Mouse (Mus musculus) frontal cortex, postnatal 36 days (tissue): ENCODE measurements around the gene Unc5b.

Source experiments
- DNase-seq, 2 experiments: peaks; one replicate each; pipeline ENCODE4 v3.0.0; 2022; ENCODE audit warnings: low spot score in 2 of 2

Unc5b gene

GRCm38 (mm10) chr10:60821311-60821710 lies 10.1 kb downstream of the Unc5b start:
- DNase-seq, result no peak

DNA sequence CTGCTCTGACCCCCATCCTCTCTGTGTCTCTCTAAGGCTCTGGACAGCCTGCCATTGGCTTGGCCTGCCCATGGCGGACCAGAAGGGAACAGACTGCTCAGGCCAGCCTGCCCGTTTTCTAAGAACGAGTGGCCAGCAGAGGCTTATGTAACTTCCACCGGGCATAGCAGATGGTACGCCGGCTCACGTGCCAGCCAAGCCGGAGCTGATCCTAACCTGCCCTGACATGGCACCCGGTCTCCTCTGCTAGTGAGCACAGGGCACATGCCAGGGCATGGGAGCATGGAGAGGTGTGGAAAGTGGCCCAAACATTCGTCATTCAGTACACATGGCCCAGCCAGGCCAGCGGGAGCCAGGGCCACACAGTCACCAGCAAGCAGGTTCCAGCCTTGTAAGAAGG lies 10.8 kb downstream of the Unc5b start:
- DNase-seq, result no peak

GRCm38 (mm10) chr10:60819654-60820192 lies 11.7 kb downstream of the Unc5b start:
- DNase-seq, result no peak

DNA sequence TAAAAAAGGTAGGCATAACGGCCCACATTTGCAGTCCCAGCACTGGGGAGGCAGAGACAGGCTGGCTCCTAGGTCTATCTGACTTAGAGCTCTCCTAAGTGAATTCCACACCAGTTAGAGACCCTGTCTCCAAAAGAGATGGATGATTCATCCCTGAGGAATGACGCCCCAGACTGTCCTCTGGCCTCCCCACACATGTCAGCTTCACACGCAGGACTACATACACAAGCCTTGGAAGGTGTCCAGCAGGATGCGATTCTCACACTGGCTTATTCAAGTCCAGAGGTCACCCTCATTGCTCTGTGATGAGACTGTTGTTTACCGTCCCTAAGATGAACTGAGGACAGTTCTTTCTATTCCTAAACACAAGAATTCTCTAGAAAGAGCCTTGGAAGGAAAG lies 12.2 kb downstream of the Unc5b start:
- DNase-seq, result no peak

GRCm38 (mm10) chr10:60818708-60819107 lies 12.7 kb downstream of the Unc5b start:
- no peak for DNase-seq

GRCm38 (mm10) chr10:60817868-60818267 lies 13.5 kb downstream of the Unc5b start:
- no peak for DNase-seq

- peak in 1 of 2 experiments; percentile 65 for DNase-seq
Observed at GRCm38 (mm10) chr10:60816872-60817648, 14.3 kb downstream of the Unc5b start.

DNA sequence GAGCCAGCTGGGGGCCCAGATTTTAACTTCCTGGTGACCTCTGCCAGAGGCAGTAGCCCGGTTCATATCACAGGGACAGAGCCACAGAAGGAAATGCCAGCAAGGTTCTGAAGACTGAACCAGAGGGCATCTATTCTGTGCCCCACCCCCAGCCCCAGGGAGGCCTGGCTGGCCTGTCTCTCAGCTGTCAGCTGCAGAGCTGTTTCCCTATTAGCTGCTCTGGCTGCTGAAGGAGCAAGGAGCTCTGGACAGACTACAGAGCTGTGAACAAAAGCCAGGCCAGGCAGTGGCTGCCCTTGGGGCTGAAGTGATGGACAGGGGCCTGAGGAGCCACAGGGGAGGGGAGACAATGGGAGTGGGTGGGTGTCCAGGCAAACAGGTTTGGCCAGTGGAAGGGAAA lies 15.5 kb downstream of the Unc5b start:
- DNase-seq, result no peak

DNA sequence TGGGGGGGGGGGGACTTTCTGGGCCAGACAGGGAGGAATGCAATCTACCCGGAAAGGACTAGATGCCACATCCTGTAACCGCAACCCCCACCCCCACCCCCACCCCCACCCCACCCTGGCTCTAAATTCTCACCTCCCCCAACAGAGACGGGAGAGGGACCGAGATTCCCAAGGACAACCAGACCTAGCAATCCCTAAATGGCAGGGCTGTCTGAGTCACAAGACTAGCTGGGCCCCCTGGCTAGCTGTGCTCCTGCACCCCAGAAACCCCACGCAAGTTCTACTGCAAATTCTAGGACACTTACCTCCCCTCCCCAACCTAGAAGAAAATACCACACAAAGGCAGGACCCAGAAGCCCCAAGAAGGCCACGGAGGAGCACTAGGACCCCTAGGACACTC lies 16.3 kb downstream of the Unc5b start:
- no peak for DNase-seq

DNA sequence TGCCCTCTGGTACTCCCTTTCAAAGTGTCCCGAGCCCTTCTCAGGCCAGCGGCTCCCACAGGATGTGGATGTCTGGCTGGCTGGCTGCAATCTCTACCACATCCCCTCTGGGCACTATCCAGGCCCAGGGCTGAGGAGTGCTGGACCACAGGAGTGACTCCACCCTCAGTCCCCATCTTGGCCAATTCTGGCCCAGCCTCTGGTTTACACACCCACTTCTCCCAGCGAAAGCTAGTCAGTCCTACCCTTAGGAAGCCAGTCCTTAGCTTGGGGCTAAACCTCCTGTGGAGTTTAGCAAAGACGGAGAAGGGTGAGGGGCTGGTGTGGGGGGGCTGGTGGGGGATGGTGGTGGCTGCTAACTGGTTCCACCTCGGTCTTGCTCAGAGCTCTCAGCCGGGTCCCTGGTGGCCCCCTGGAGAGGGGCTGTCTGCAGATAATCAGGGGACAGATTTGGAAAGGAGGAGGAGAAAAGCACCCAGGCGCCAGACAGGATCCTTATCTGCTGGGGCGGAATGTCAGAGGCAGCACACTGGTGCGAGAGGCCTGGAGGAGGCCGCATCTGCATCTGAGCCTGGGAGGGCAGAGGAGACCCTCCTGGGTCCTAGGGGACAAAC lies 16.8 kb downstream of the Unc5b start:
- no peak for DNase-seq

- DNase-seq, result no peak
Observed at GRCm38 (mm10) chr10:60813606-60814005, 17.8 kb downstream of the Unc5b start.

DNA sequence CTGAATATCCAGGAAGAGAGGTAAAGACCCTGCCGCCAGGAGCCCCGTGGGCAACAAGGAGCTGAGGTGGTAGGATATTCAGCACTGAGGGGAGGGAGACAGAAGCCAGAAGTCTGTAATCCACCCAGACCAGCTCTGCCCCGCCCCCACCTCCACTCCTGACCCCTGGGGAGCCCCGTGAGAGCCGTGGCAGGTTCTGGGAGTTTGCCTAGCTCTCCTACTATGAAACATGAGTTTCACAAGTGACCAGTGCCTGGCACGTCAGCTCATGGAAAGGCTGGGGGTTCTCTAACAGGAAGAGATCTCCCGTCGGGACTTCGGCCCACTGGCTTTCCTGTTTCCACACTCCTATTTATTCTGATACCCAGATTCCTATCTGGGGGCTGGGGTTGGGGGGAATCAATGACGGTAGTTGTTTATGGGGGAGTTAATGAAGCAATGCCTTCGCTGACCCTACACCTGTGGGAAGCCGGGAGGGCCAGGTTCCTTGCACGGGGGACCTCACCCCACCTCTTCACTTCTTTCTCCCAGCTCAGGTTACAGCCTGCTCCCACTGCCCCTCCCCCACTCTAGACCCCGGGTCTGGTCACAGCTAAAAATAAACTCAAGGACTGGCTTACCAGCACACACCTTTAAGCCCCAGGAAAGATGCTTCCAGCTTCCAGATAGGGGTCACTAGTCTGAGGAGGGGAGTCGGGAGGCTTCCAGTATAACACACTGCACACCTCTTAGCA lies 19.4 kb downstream of the Unc5b start:
- DNase-seq, result no peak

DNA sequence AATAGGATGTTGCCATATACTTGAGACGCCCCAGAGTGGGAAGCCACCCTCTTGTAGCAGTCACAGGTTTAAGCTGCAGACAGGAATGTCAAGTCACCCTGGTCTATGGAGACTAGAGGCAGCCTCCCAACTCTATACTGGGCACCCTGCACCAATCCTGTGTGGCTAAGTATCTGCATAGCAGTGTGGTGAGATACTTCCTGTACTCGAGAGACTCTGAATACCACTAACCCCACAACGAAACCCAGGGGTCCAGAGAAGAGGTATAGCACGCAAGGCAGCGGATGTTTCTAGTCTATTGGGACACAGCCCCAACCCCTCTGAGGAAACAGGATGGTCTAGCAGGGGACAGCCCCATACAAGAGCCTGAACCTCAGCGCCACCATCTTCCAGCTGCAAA lies 22.9 kb downstream of the Unc5b start:
- no peak for DNase-seq

- no peak for DNase-seq
Observed at GRCm38 (mm10) chr10:60807531-60808185, 23.7 kb downstream of the Unc5b start.

DNA sequence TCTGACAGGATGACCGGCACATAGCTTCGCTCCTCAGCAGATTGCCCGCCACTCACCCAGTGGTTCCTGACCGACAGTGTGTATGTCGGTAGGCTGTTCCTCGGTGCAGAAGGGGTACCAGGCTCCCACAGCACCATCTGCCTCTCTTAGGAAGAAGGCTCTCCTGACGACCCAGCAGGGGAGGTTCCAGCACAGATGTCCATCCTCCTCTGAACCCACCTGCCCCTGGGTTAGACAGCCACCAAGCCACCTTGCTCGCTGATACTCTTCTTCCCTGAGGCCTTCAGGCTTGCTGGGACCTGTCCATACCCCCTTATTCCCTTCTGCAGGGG lies 25.2 kb downstream of the Unc5b start:
- no peak for DNase-seq

DNA sequence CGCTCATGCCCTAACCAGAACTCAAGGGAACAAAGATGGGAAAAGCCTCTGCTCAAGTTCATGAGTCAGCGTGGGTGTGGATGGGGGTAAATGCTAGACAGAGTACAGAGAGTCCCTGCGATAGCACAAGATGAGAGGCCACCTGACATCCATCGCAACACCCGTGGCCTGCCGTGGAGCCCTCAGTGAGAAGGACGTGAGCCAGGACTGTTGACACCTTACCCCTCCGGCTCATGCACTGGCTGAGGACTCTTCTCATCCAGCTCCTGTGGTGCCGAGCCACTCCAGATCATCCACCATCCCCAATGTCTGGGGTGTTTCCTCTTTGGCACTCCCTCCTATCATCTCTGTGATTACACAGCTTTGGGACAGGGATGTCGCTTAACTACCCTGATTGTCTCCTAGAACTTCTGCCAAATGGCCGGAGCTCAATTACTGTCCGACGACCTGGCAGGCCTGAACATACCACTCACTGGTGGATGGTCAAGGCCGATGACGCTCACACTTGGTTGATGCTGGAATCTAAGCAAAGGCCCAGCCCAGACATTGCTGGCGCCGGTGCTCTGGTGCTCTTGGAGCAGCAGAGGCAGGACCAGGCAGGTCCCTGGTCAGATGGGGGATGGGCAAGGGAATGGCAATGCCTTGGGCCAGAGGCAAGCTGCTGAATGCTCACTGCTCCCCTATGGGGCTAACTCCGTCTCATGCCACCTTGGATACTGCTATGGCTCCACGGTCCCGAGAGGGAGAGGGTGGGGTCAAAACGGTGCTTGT lies 25.8 kb downstream of the Unc5b start:
- DNase-seq, result no peak

GRCm38 (mm10) chr10:60804865-60805264 lies 26.5 kb downstream of the Unc5b start:
- DNase-seq, result no peak

DNA sequence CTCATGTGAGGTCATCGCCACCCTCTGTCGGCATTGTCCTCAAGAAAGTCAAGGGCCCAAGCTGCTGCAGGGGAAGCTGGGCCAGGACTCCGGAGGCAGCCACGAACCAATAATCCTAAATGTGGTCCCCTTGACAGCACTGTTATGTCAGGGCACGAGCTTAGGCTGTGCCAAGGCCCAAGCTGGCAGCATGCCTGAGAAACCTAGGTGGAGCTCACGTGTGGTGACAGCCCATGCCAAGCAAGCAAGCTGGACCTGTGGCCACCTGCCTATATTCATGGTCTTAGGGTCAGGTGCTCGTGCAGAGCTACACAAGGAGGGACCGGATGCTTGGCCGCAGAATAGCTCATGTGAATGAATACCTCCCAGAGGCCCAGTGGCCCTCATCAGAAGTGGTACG lies 27.4 kb downstream of the Unc5b start:
- DNase-seq, result no peak

DNA sequence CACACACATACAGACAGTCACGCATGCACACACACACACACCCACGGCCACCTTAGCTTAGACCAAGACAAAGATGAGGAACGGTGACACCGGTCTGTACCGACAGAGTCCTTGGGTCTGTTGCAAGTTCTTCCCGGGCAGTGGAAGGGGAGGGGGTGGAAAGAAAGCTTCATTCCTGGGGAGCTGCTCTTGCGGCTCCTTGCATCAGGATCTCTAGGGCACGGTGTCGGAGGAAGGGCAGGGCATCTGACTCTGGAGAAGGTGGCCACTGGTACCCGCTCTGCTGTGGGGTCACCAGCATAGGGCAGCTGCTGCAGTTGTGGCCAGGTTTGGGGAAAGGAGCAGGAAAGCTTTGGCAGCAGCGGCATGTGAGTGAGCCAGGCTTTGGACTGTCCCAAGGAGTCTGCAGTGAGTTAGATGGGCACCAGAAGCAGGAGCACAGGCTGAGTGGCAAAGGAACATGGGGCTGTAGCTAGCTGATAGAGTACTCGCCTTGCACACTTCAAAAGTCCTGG lies 29.4 kb downstream of the Unc5b start:
- DNase-seq, result no peak

DNA sequence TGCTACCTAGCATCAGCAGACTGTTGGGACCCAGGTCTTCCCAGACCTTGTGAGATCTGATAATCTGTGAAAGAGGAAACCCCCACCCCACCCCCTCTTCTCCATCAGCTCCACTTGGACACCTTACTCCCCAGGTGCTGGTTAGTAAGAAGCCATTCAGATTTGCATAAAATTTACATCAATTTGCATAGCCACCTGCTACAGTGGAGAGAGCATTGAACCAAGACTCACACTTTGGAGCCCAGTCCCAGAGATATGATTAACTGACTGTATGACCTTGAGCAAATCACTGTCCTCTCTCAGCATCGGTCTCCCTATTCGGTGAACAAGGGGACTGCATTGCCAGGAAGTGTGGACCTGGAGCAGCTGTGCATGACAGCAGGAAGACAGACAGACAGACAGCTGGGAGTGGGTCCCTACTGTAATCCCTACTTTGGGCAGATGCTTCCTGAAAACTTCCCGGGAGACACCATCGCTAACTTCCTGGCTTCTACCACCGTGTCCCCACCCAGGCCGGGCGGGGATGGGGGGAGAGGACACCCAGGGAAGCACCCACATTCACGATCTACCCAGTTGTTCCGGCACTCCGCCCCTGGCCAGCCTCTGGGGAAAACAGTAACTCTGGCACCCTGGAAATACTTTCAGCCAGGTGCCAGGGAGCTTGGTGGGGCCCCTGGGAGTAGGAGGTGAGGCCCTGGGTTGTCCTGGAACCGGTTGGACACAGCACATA lies 30.0 kb downstream of the Unc5b start:
- DNase-seq, result no peak
